Mouse (Mus musculus): ENCODE results near the gene Gpr37l1. TPM values are rescaled to one million over a fixed set of nuclear protein-coding genes. Genes with fewer than 3 reads are reported as not detected.
"Not testable (repeated sequence)": the region's sequence is repeated elsewhere in the genome, so short reads cannot be mapped to it uniquely, and the experiment has no call there.

Gpr37l1 gene
- polyA plus RNA-seq, 1 experiment from 2014 or later, result 0.12 TPM

GRCm38 (mm10) chr1:135128986-135129385 lies 38.5 kb downstream of the Gpr37l1 start:
- H3K4me2 ChIP-seq (replicated peaks), result no peak overlapping the region
- no peaks in the 10 kb centered on the region for H3K36me3 ChIP-seq
- no peak for ATAC-seq (ENCODE audit: low FRiP score)
- no peak overlapping the region for H3K4me3 ChIP-seq
- no peaks in the 10 kb centered on the region for H3K9me3 ChIP-seq (replicated peaks)
- WGBS, result 29% methylated on average over 9 of the region's 9 CpGs
- H3K27ac ChIP-seq, result no peak overlapping the region
- no peak overlapping the region for H3K9ac ChIP-seq
- H3K27me3 ChIP-seq, result peaks cover 14% of the 10 kb centered on the region; the same call in 1 of the 2 replicates
- H3K4me1 ChIP-seq, result peaks cover 22% of the 10 kb centered on the region

- Histone ChIP-seq H3K9ac (0 out of 2 replicates have a peak overlapping the region, but pooled peaks have one; percentile 2), H3K36me3 (no peaks in the 10 kb centered on the region), H3K27ac (no peak overlapping the region), H3K4me2 (replicated peaks) (no peak overlapping the region), H3K27me3 (peaks cover 14% of the 10 kb centered on the region; the same call in 1 of the 2 replicates), H3K9me3 (replicated peaks) (no peaks in the 10 kb centered on the region), H3K4me1 (peaks cover 22% of the 10 kb centered on the region), H3K4me3 (no peak overlapping the region)
- ATAC-seq (ENCODE audit: low FRiP score), result no peak
- WGBS, result 59% methylated on average over 6 of the region's 6 CpGs
Measured at GRCm38 (mm10) chr1:135128011-135128441, 39.5 kb downstream of the Gpr37l1 start.

GRCm38 (mm10) chr1:135126443-135127027 lies 40.9 kb downstream of the Gpr37l1 start:
- ATAC-seq (ENCODE audit: low FRiP score), result no peak
- Histone ChIP-seq H3K27me3 (peaks cover 12% of the 10 kb centered on the region; the same call in 1 of the 2 replicates), H3K9me3 (replicated peaks) (no peaks in the 10 kb centered on the region), H3K9ac (no peak overlapping the region), H3K4me3 (no peak overlapping the region), H3K27ac (no peak overlapping the region), H3K4me1 (peaks cover 22% of the 10 kb centered on the region), H3K4me2 (replicated peaks) (no peak overlapping the region), H3K36me3 (no peaks in the 10 kb centered on the region)
- 62% methylated on average over 4 of the region's 4 CpGs for WGBS

GRCm38 (mm10) chr1:135125990-135126389 lies 41.5 kb downstream of the Gpr37l1 start:
- Histone ChIP-seq H3K4me3 (no peak overlapping the region), H3K9ac (no peak overlapping the region), H3K4me1 (peaks cover 22% of the 10 kb centered on the region), H3K27me3 (peaks cover 9% of the 10 kb centered on the region; the same call in 1 of the 2 replicates), H3K4me2 (replicated peaks) (no peak overlapping the region), H3K36me3 (no peaks in the 10 kb centered on the region), H3K27ac (no peak overlapping the region), H3K9me3 (replicated peaks) (no peaks in the 10 kb centered on the region)
- ATAC-seq (ENCODE audit: low FRiP score), result no peak
- 71% methylated on average over 8 of the region's 8 CpGs for WGBS

- ATAC-seq (ENCODE audit: low FRiP score), result no peak
- H3K36me3 ChIP-seq, result no peaks in the 10 kb centered on the region
- H3K4me1 ChIP-seq, result peaks cover 22% of the 10 kb centered on the region
- 91% methylated on average over 8 of the region's 8 CpGs for WGBS
- no peaks in the 10 kb centered on the region for H3K9me3 ChIP-seq (replicated peaks)
- H3K27me3 ChIP-seq, result peaks cover 9% of the 10 kb centered on the region; the same call in 1 of the 2 replicates
- no peak overlapping the region for H3K27ac ChIP-seq
- no peak overlapping the region for H3K4me2 ChIP-seq (replicated peaks)
- H3K9ac ChIP-seq, result no peak overlapping the region
- no peak overlapping the region for H3K4me3 ChIP-seq
Measured at GRCm38 (mm10) chr1:135124573-135125363, 42.7 kb downstream of the Gpr37l1 start.

- H3K9ac ChIP-seq, result no peak overlapping the region
- ATAC-seq (ENCODE audit: low FRiP score), result no peak
- H3K4me1 ChIP-seq, result no peaks in the 10 kb centered on the region
- H3K9me3 ChIP-seq (replicated peaks), result no peaks in the 10 kb centered on the region
- H3K4me3 ChIP-seq, result no peak overlapping the region
- no peak overlapping the region for H3K4me2 ChIP-seq (replicated peaks)
- peaks cover 11% of the 10 kb centered on the region; the same call in 1 of the 2 replicates for H3K27me3 ChIP-seq
- no peak overlapping the region for H3K27ac ChIP-seq
- H3K36me3 ChIP-seq, result no peaks in the 10 kb centered on the region
- WGBS, result 16% methylated on average over 8 of the region's 8 CpGs
Measured at GRCm38 (mm10) chr1:135112661-135113060, 54.8 kb downstream of the Gpr37l1 start.

GRCm38 (mm10) chr1:135111271-135111670 lies 56.2 kb downstream of the Gpr37l1 start:
- peaks cover 22% of the 10 kb centered on the region for H3K27me3 ChIP-seq
- H3K4me3 ChIP-seq; H3K9ac ChIP-seq; H3K27ac ChIP-seq; H3K9me3 ChIP-seq (replicated peaks); H3K4me1 ChIP-seq; ATAC-seq (ENCODE audit: low FRiP score); H3K4me2 ChIP-seq (replicated peaks); H3K36me3 ChIP-seq: not testable (repeated sequence)
- WGBS, result 56% methylated on average over 5 of the region's 5 CpGs

Other genes with a start within 250 kb of the Gpr37l1 start
- gene Ppp1r12b, start 211.7 kb downstream of the Gpr37l1 start, polyA plus RNA-seq (2016; fragmentation: Nextera tagmentation; extraction: Ambion mirVana), result 12.7 and 13.2 TPM in 2 replicates
- 26.6 and 30.8 TPM in 2 replicates for gene Ube2t, start 205.1 kb downstream of the Gpr37l1 start, polyA plus RNA-seq (2016; fragmentation: Nextera tagmentation; extraction: Ambion mirVana)
- gene Lgr6, start 62.4 kb downstream of the Gpr37l1 start, polyA plus RNA-seq (2016; fragmentation: Nextera tagmentation; extraction: Ambion mirVana), result 0.70 and 0.90 TPM in 2 replicates
- 1.2 TPM in 2 replicates for gene Ptpn7, start 35.0 kb downstream of the Gpr37l1 start, polyA plus RNA-seq (2016; fragmentation: Nextera tagmentation; extraction: Ambion mirVana)
- gene Arl8a, start 20.9 kb downstream of the Gpr37l1 start, polyA plus RNA-seq (2016; fragmentation: Nextera tagmentation; extraction: Ambion mirVana), result 171 and 183 TPM in 2 replicates
- gene Elf3, start 90.9 kb upstream of the Gpr37l1 start, polyA plus RNA-seq (2016; fragmentation: Nextera tagmentation; extraction: Ambion mirVana), result 1.3 and 1.6 TPM in 2 replicates
- 95.6 and 101 TPM in 2 replicates for gene Rnpep, start 116.4 kb upstream of the Gpr37l1 start, polyA plus RNA-seq (2016; fragmentation: Nextera tagmentation; extraction: Ambion mirVana)
- 141 and 147 TPM in 2 replicates for gene Timm17a, start 146.1 kb upstream of the Gpr37l1 start, polyA plus RNA-seq (2016; fragmentation: Nextera tagmentation; extraction: Ambion mirVana)
- 0.44 and 0.94 TPM in 2 replicates for gene Lmod1, start 157.1 kb upstream of the Gpr37l1 start, polyA plus RNA-seq (2016; fragmentation: Nextera tagmentation; extraction: Ambion mirVana)
- gene Shisa4, start 207.6 kb upstream of the Gpr37l1 start, polyA plus RNA-seq (2016; fragmentation: Nextera tagmentation; extraction: Ambion mirVana), result 64.1 and 69.8 TPM in 2 replicates